Mouse (Mus musculus): ENCODE measurements at regions not wholly inside any gene's neighbourhood (a gene's known extent, or its start where the extent isn't known, plus 50 kb on each side); places are given as distances from the start of the nearest gene placed in this dataset.

GRCm38 (mm10) chr3:41426946-41427345 is 128.6 kb upstream of the Jade1 start:
- TF ChIP-seq POLR2A (IDR thresholded peaks at IDR 0.05; ENCODE audit: insufficient read depth, low read depth, low read length), result no peak
- TF ChIP-seq CTCF (IDR thresholded peaks at IDR 0.05), result no peak

Measured in heart, adult 2 months (tissue).